In genomic region chr4:44564602-44565001, GRCm38 (mm10) we compare ENCODE assay signal across 9 mouse cellular contexts.
A peak's percentile ranks its signal among the peaks of the same experiment; 100 is the strongest.
DNase-seq lines count a peak whose midpoint lies in the region; ATAC-seq and TF ChIP-seq lines count a peak whose summit lies in the region.
"Had no signal": no experiment of that assay in that cellular context is flagged by ENCODE, and none has a peak within 500 bp of the region (broad histone marks: within the 10 kb centered on the region; RNA-seq: fewer than 3 reads in every experiment).

No protein-coding gene starts in this region.

- H3K36me3 ChIP-seq in forebrain, embryonic 11.5 days (ENCODE audit: control insufficient read depth, insufficient read depth, low read length): no peaks in the 10 kb centered on the region
- peaks cover 14% of the 10 kb centered on the region for H3K36me3 ChIP-seq in midbrain, embryonic 10.5 days
- no peaks in the 10 kb centered on the region for H3K36me3 ChIP-seq in small intestine, adult 2 months (ENCODE audit: control insufficient read depth, insufficient read depth, low read length)

- TF ChIP-seq CTCF in small intestine, adult 2 months (IDR thresholded peaks at IDR 0.05; ENCODE audit: extremely low read depth, insufficient read length, insufficient replicate concordance, low read depth, low read length): peak; percentile 78; the same call in 1 of the 2 replicates

- no peaks in the 10 kb centered on the region for H3K4me1 ChIP-seq in forebrain, embryonic 11.5 days (replicated peaks; ENCODE audit: control insufficient read depth, insufficient read depth, low read length)
- peaks cover 21% of the 10 kb centered on the region for H3K4me1 ChIP-seq in midbrain, embryonic 10.5 days
- no peaks in the 10 kb centered on the region for H3K4me1 ChIP-seq in small intestine, adult 2 months (ENCODE audit: control insufficient read depth, insufficient read depth, insufficient read length, low read length)

- H3K9ac ChIP-seq in forebrain, embryonic 11.5 days (ENCODE audit: low read length): no peak overlapping the region

- no peak overlapping the region for H3K4me2 ChIP-seq in forebrain, embryonic 11.5 days (ENCODE audit: low read depth, low read length, severe bottlenecking)

- peak; percentile 42 for DNase-seq in MN1 (ENCODE audit: low spot score)
- DNase-seq in brain, adult 2 months (ENCODE audit: low read depth, low spot score): peak; percentile 84
- peak; percentile 88 for DNase-seq in forebrain, embryonic 11.5 days (ENCODE audit: low spot score)
- DNase-seq in heart, postnatal 4 days: peak; percentile 77
- peak; percentile 65 to 79 for DNase-seq in left cerebral cortex, adult 18-20 months (ENCODE audit: low spot score in 2 of 2)
- DNase-seq in midbrain, embryonic 10.5 days (ENCODE audit: low spot score): peak; percentile 78

- 8% methylated on average over 10 of the region's 10 CpGs for WGBS in forebrain, embryonic 11.5 days
- 7% methylated on average over 10 of the region's 10 CpGs for WGBS in midbrain, embryonic 10.5 days
- WGBS in small intestine, adult 2 months: 8% methylated on average over 10 of the region's 10 CpGs

- no peaks in the 10 kb centered on the region for H3K9me3 ChIP-seq in forebrain, embryonic 11.5 days (ENCODE audit: control insufficient read depth, low read length)
- no peaks in the 10 kb centered on the region for H3K9me3 ChIP-seq in midbrain, embryonic 10.5 days (replicated peaks)

- no peak for ATAC-seq in forebrain, embryonic 11.5 days (replicated peaks; ENCODE audit: low FRiP score)
- ATAC-seq in activated CD4-positive, CD25-positive, alpha-beta regulatory T cell, adult 4 months: no peak

- no peak for TF ChIP-seq POLR2A in small intestine, adult 2 months (IDR thresholded peaks at IDR 0.05; ENCODE audit: low read depth, low read length)

- no peak overlapping the region for H3K27ac ChIP-seq in forebrain, embryonic 11.5 days (ENCODE audit: low read depth, low read length)
- H3K27ac ChIP-seq in midbrain, embryonic 10.5 days (replicated peaks): no peak overlapping the region
- no peak overlapping the region for H3K27ac ChIP-seq in small intestine, adult 2 months (ENCODE audit: insufficient read depth, low read depth, low read length)
- H3K27ac ChIP-seq: macrophage had no signal

- H3K4me3 ChIP-seq in forebrain, embryonic 11.5 days (ENCODE audit: low read depth, low read length): no peak overlapping the region
- no peak overlapping the region for H3K4me3 ChIP-seq in midbrain, embryonic 10.5 days
- H3K4me3 ChIP-seq in small intestine, adult 2 months (ENCODE audit: low read depth, low read length): no peak overlapping the region

- peaks cover 27% of the 10 kb centered on the region for H3K27me3 ChIP-seq in forebrain, embryonic 11.5 days (ENCODE audit: control insufficient read depth, insufficient read depth, low read length)
- peaks cover 66% of the 10 kb centered on the region for H3K27me3 ChIP-seq in midbrain, embryonic 10.5 days (ENCODE audit: low read depth, poor library complexity, severe bottlenecking)
- no peaks in the 10 kb centered on the region for H3K27me3 ChIP-seq in small intestine, adult 2 months (ENCODE audit: control insufficient read depth, insufficient read depth, low read length)
